Mouse (Mus musculus) midbrain, postnatal 0 days (tissue): ENCODE measurements at regions not wholly inside any gene's neighbourhood (a gene's known extent, or its start where the extent isn't known, plus 50 kb on each side); places are given as distances from the start of the nearest gene placed in this dataset.

Experiments
- ATAC-seq: fragments of 200-750 bp; cut with Nextera tagmentation; 2 replicates; pipeline ENCODE4 v1.8.0; 2017; ENCODE audit warnings: moderate number of reproducible peaks, mild to moderate bottlenecking, moderate TSS enrichment, moderate library complexity; ENCODE audit not compliant: low FRiP score
- DNase-seq: peaks from one replicate; pipeline ENCODE4 v3.0.0-alpha.2; 2015; ENCODE audit warnings: low spot score
- H3K27ac ChIP-seq: fragments of 300-500 bp; sonication (generic); 2 replicates; pipeline ENCODE4 v1.5.1; 2014; ENCODE audit warnings: low read depth, mild to moderate bottlenecking, low read length, mixed read lengths
- H3K27me3 ChIP-seq: fragments of 300-500 bp; sonication (generic); 2 replicates; pipeline ENCODE4 v1.6.1; 2014; ENCODE audit warnings: low read length, control low read depth, mixed read lengths; ENCODE audit not compliant: insufficient read depth
- H3K36me3 ChIP-seq: fragments of 300-500 bp; sonication (generic); 2 replicates; pipeline ENCODE4 v1.6.1; 2014; ENCODE audit warnings: low read length, control low read depth, mixed read lengths; ENCODE audit not compliant: insufficient read depth
- H3K4me1 ChIP-seq: fragments of 300-500 bp; sonication (generic); 2 replicates; pipeline ENCODE4 v1.6.1; 2014; ENCODE audit warnings: mild to moderate bottlenecking, control low read depth, antibody characterized with exemption, low read length, mixed read lengths; ENCODE audit not compliant: insufficient read depth
- H3K4me2 ChIP-seq: fragments of 300-500 bp; sonication (generic); 2 replicates; pipeline ENCODE4 v1.6.1; 2014; ENCODE audit warnings: low read depth, mild to moderate bottlenecking, low read length, mixed read lengths; ENCODE audit not compliant: poor library complexity, severe bottlenecking
- H3K4me3 ChIP-seq: fragments of 300-500 bp; sonication (generic); 2 replicates; pipeline ENCODE4 v1.5.1; 2014; ENCODE audit warnings: low read depth, mild to moderate bottlenecking, low read length, moderate library complexity
- H3K9ac ChIP-seq: fragments of 300-500 bp; sonication (generic); replicated peaks from 2 replicates; pipeline ENCODE4 v1.6.1; 2014; ENCODE audit warnings: mild to moderate bottlenecking, low read length, moderate library complexity, mixed read lengths; ENCODE audit not compliant: poor library complexity, severe bottlenecking
- H3K9me3 ChIP-seq: fragments of 300-500 bp; sonication (generic); 2 replicates; pipeline ENCODE4 v1.6.1; 2016; ENCODE audit warnings: low read length, control low read depth
- CTCF ChIP-seq: IDR thresholded peaks from 2 replicates; pipeline ENCODE4 v1.5.1; 2016; ENCODE audit warnings: antibody characterized with exemption, mild to moderate bottlenecking
- WGBS: fragments of 180-500 bp; shearing (Covaris S2); extraction: QIAGEN DNeasy Blood & Tissue Kit; methylation state at CpG from one replicate; pipeline ENCODE4 v1.1.7; 2014; 5-methylcytosine and 5-hydroxymethylcytosine counted together

GRCm38 (mm10) chr9:97273891-97274290 is 95.9 kb downstream of the Trim42 start:
- Histone ChIP-seq H3K27ac (no peak overlapping the region), H3K9ac (no peak overlapping the region), H3K4me1 (no peaks in the 10 kb centered on the region), H3K4me3 (no peak overlapping the region), H3K4me2 (no peak overlapping the region), H3K9me3 (no peaks in the 10 kb centered on the region), H3K27me3 (no peaks in the 10 kb centered on the region), H3K36me3 (no peaks in the 10 kb centered on the region)
- no peak for DNase-seq
- TF ChIP-seq CTCF = no peak
- 74% methylated on average over 7 of the region's 7 CpGs for WGBS
- no peak for ATAC-seq

- no peak overlapping the region for H3K27ac ChIP-seq
- no peaks in the 10 kb centered on the region for H3K36me3 ChIP-seq
- no peak overlapping the region for H3K9ac ChIP-seq
- DNase-seq = no peak
- H3K4me2 ChIP-seq = no peak overlapping the region
- H3K27me3 ChIP-seq = no peaks in the 10 kb centered on the region
- H3K9me3 ChIP-seq = no peaks in the 10 kb centered on the region
- TF ChIP-seq CTCF = no peak
- H3K4me3 ChIP-seq = no peak overlapping the region
- WGBS = 93% methylated on average over 8 of the region's 8 CpGs
- ATAC-seq = no peak
- no peaks in the 10 kb centered on the region for H3K4me1 ChIP-seq
Observed at GRCm38 (mm10) chr9:97272061-97272460, 97.7 kb downstream of the Trim42 start.

- Histone ChIP-seq H3K27me3 (no peaks in the 10 kb centered on the region), H3K9ac (no peak overlapping the region), H3K9me3 (no peaks in the 10 kb centered on the region), H3K4me2 (no peak overlapping the region), H3K4me1 (no peaks in the 10 kb centered on the region), H3K36me3 (no peaks in the 10 kb centered on the region), H3K4me3 (no peak overlapping the region), H3K27ac (no peak overlapping the region)
- DNase-seq (no peak), ATAC-seq (no peak)
- no peak for TF ChIP-seq CTCF
- WGBS = 100% methylated on average over 1 of the region's 1 CpGs
Observed at GRCm38 (mm10) chr9:97247621-97248020, 122.1 kb downstream of the Trim42 start.

- Histone ChIP-seq H3K4me1 (no peaks in the 10 kb centered on the region), H3K9ac (no peak overlapping the region), H3K4me3 (no peak overlapping the region), H3K4me2 (no peak overlapping the region), H3K36me3 (no peaks in the 10 kb centered on the region), H3K27ac (no peak overlapping the region), H3K27me3 (no peaks in the 10 kb centered on the region), H3K9me3 (no peaks in the 10 kb centered on the region)
- DNase-seq (no peak), ATAC-seq (no peak)
- 89% methylated on average over 5 of the region's 5 CpGs for WGBS
- no peak for TF ChIP-seq CTCF
Observed at GRCm38 (mm10) chr9:97226074-97226473, 115.1 kb upstream of the Slc25a36 start.

GRCm38 (mm10) chr9:97224549-97224948 is 113.6 kb upstream of the Slc25a36 start:
- WGBS = 21% methylated on average over 7 of the region's 7 CpGs
- ATAC-seq = no peak
- Histone ChIP-seq H3K9ac (no peak overlapping the region), H3K27ac (no peak overlapping the region), H3K4me3 (no peak overlapping the region), H3K36me3 (no peaks in the 10 kb centered on the region), H3K4me1 (no peaks in the 10 kb centered on the region), H3K27me3 (no peaks in the 10 kb centered on the region), H3K9me3 (no peaks in the 10 kb centered on the region), H3K4me2 (no peak overlapping the region)
- DNase-seq = no peak
- no peak for TF ChIP-seq CTCF

- Histone ChIP-seq H3K4me3 (no peak overlapping the region), H3K27me3 (no peaks in the 10 kb centered on the region), H3K4me1 (no peaks in the 10 kb centered on the region), H3K27ac (no peak overlapping the region), H3K36me3 (no peaks in the 10 kb centered on the region), H3K4me2 (no peak overlapping the region), H3K9me3 (no peaks in the 10 kb centered on the region), H3K9ac (no peak overlapping the region)
- DNase-seq (peak; percentile 58), ATAC-seq (no peak)
- peak; percentile 81 for TF ChIP-seq CTCF
- WGBS = 38% methylated on average over 2 of the region's 2 CpGs
Observed at GRCm38 (mm10) chr9:97214806-97215205, 103.8 kb upstream of the Slc25a36 start.
